Mouse (Mus musculus) liver, embryonic 13.5 days (tissue): Measurements from ENCODE around the gene Ptprs. TPM values are rescaled to one million over a fixed set of nuclear protein-coding genes. Genes with fewer than 3 reads are reported as not detected.

Source experiments
- ATAC-seq: fragments of 200-750 bp; cut with Nextera tagmentation; 2 replicates; pipeline ENCODE4 v1.8.0; 2017; ENCODE audit warnings: low read depth, mild to moderate bottlenecking, moderate number of reproducible peaks, moderate library complexity
- DNase-seq: peaks from one replicate; pipeline ENCODE4 v3.0.0; 2022
- H3K27ac ChIP-seq: fragments of 300-500 bp; sonication (generic); 2 replicates; pipeline ENCODE4 v1.5.1; 2015; ENCODE audit warnings: moderate library complexity, mild to moderate bottlenecking, inconsistent platforms
- H3K27me3 ChIP-seq: fragments of 300-500 bp; sonication (generic); 2 replicates; pipeline ENCODE4 v1.6.1; 2015; ENCODE audit warnings: mild to moderate bottlenecking, inconsistent platforms
- H3K36me3 ChIP-seq: fragments of 300-500 bp; sonication (generic); 2 replicates; pipeline ENCODE4 v1.6.1; 2015; ENCODE audit warnings: mild to moderate bottlenecking, inconsistent platforms
- H3K4me1 ChIP-seq: fragments of 300-500 bp; sonication (generic); replicated peaks from 2 replicates; pipeline ENCODE4 v1.6.1; 2015; ENCODE audit warnings: inconsistent platforms
- H3K4me2 ChIP-seq: fragments of 300-500 bp; sonication (generic); 2 replicates; pipeline ENCODE4 v1.6.1; 2015; ENCODE audit warnings: inconsistent platforms, mild to moderate bottlenecking, moderate library complexity
- H3K4me3 ChIP-seq: fragments of 300-500 bp; sonication (generic); replicated peaks from 2 replicates; pipeline ENCODE4 v1.5.1; 2015; ENCODE audit warnings: mild to moderate bottlenecking, inconsistent platforms
- H3K9ac ChIP-seq: fragments of 300-500 bp; sonication (generic); 2 replicates; pipeline ENCODE4 v1.6.1; 2015; ENCODE audit warnings: mild to moderate bottlenecking, inconsistent platforms
- H3K9me3 ChIP-seq: fragments of 300-500 bp; sonication (generic); replicated peaks from 2 replicates; pipeline ENCODE4 v1.6.1; 2016; ENCODE audit warnings: inconsistent platforms
- WGBS: fragments of 180-500 bp; shearing (Covaris S2); methylation state at CpG from one replicate; pipeline ENCODE4 v1.1.7; 2015; ENCODE audit not compliant: insufficient replicate concordance; 5-methylcytosine and 5-hydroxymethylcytosine counted together
- polyA plus RNA-seq: library from polyadenylated mRNA; unstranded; fragments of >200 nt; fragmentation: Nextera tagmentation; extraction: Ambion mirVana; gene quantifications from 2 replicates; pipeline ENCODE4 v1.2.1, GENCODE M21; 2015

The Ptprs gene
- polyA plus RNA-seq, 1 experiment from 2014 or later: 6.2 TPM

- no peak overlapping the region for H3K27ac ChIP-seq
- no peaks in the 10 kb centered on the region for H3K27me3 ChIP-seq
- H3K36me3 ChIP-seq: peaks cover 69% of the 10 kb centered on the region
- no peaks in the 10 kb centered on the region for H3K4me1 ChIP-seq
- H3K9ac ChIP-seq: no peak overlapping the region
- no peak for DNase-seq
- ATAC-seq: no peak
- H3K4me3 ChIP-seq: no peak overlapping the region
- no peaks in the 10 kb centered on the region for H3K9me3 ChIP-seq
- 77% methylated on average over 12 of the region's 12 CpGs for WGBS
- no peak overlapping the region for H3K4me2 ChIP-seq
Observed at GRCm38 (mm10) chr17:56418304-56418703, 58.0 kb downstream of the Ptprs start.

- H3K36me3 ChIP-seq: peaks cover 64% of the 10 kb centered on the region
- H3K4me1 ChIP-seq: peaks cover 5% of the 10 kb centered on the region
- H3K4me3 ChIP-seq: no peak overlapping the region
- ATAC-seq (no peak), DNase-seq (no peak)
- no peak overlapping the region for H3K27ac ChIP-seq
- 80% methylated on average over 9 of the region's 9 CpGs for WGBS
- no peaks in the 10 kb centered on the region for H3K9me3 ChIP-seq
- H3K9ac ChIP-seq: no peak overlapping the region
- H3K27me3 ChIP-seq: no peaks in the 10 kb centered on the region
- H3K4me2 ChIP-seq: no peak overlapping the region
Observed at GRCm38 (mm10) chr17:56414785-56415184, 61.5 kb downstream of the Ptprs start.

DNA sequence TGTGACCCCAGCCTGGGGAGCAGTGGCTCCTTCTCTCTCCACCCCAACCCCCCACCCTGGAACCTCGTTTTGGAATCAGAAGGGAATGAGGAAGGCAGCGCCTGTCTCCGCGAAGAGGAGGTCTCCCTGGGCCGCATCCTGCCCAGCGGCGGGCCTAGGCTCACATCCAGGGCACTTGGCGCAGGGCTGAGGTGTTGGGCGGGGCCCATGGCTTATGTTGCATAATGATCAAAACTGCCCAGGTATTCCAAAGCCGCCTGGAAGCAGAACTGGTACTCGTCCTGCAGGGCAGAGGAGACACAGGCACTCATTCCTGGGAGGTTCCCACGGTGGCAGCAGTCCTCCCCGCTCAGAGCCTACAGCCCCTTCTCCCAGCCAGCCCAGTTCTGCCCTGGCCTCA is 63.2 kb downstream of the Ptprs start:
- H3K4me3 ChIP-seq: no peak overlapping the region
- no peaks in the 10 kb centered on the region for H3K27me3 ChIP-seq
- no peak overlapping the region for H3K9ac ChIP-seq
- DNase-seq (no peak), ATAC-seq (no peak)
- no peak overlapping the region for H3K4me2 ChIP-seq
- peaks cover 10% of the 10 kb centered on the region for H3K4me1 ChIP-seq
- H3K9me3 ChIP-seq: no peaks in the 10 kb centered on the region
- WGBS: 67% methylated on average over 13 of the region's 13 CpGs
- H3K27ac ChIP-seq: no peak overlapping the region
- peaks cover 49% of the 10 kb centered on the region for H3K36me3 ChIP-seq

DNA sequence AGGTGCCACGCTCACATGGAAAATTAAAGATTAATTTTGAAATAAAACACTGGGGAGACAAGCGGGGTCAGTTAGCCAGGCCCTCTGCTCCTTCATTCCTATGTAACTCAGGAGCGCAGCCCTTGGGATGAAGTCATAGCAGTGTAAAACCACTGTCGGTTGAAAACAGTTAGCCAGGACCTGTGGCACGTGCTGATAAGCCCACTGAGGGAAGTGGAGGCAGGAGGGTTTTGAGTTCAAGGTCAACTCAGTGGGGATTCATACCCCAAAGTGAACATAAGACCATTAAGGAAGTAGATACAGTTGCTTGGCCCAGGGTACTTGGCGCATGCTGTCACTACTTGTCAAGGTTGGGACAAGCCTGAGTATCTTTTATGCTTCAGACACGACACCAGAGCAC is 64.8 kb downstream of the Ptprs start:
- H3K4me3 ChIP-seq: no peak overlapping the region
- 47% methylated on average over 7 of the region's 7 CpGs for WGBS
- no peaks in the 10 kb centered on the region for H3K27me3 ChIP-seq
- H3K9me3 ChIP-seq: no peaks in the 10 kb centered on the region
- no peak for DNase-seq
- no peak for ATAC-seq
- H3K4me2 ChIP-seq: no peak overlapping the region
- H3K27ac ChIP-seq: no peak overlapping the region
- no peak overlapping the region for H3K9ac ChIP-seq
- peaks cover 24% of the 10 kb centered on the region for H3K4me1 ChIP-seq
- peaks cover 37% of the 10 kb centered on the region for H3K36me3 ChIP-seq

DNA sequence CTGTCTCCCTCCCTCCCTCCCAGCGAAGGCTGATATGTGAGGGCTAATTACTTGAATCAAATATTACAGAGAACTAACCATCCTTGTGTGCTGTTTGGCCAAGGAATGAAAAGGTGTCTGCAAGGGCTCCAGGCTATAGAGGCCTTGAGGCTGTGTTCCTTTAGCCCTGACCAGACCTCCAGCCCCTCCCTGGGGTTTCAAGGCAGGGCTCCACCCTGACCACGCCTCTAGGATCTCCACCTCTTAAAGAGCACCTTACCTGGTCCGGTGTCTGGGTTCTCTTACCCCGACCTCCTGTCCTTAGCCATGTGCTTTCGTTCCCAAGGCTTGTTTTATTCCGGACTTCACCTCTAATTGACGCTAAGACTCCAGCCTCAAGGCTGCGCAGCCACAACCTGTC is 66.5 kb downstream of the Ptprs start:
- Histone ChIP-seq H3K27me3 (no peaks in the 10 kb centered on the region), H3K4me3 (no peak overlapping the region), H3K9ac (no peak overlapping the region), H3K4me2 (no peak overlapping the region), H3K27ac (no peak overlapping the region), H3K4me1 (peaks cover 31% of the 10 kb centered on the region), H3K36me3 (peaks cover 30% of the 10 kb centered on the region), H3K9me3 (no peaks in the 10 kb centered on the region)
- DNase-seq (no peak), ATAC-seq (no peak)
- 32% methylated on average over 8 of the region's 8 CpGs for WGBS

- Histone ChIP-seq H3K27ac (no peak overlapping the region), H3K9ac (no peak overlapping the region), H3K9me3 (no peaks in the 10 kb centered on the region), H3K4me3 (no peak overlapping the region), H3K4me2 (no peak overlapping the region), H3K27me3 (no peaks in the 10 kb centered on the region), H3K4me1 (peaks cover 31% of the 10 kb centered on the region), H3K36me3 (peaks cover 24% of the 10 kb centered on the region)
- no peak for ATAC-seq
- WGBS: 43% methylated on average over 13 of the region's 13 CpGs
- DNase-seq: no peak
Observed at GRCm38 (mm10) chr17:56408965-56409625, 67.2 kb downstream of the Ptprs start.

DNA sequence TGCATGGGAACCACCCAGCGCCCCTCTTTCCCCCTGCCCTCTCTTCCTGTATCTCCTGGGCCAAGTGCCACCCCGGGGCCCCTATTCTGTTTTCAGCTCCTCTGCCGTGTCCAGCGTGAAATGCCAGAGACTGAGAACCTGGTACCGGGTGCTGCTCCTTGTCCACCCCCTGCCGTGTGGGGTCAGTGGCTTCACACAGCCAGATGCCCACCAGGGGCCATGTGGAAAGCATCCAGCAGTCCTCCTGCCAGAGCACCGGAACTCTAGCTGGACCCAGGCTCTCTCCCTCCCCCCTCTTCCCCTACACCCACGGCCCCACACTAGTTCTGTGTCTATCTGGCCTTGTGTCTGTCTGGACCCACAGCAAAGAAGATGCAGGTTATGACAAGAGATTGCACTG is 68.9 kb downstream of the Ptprs start:
- no peak overlapping the region for H3K4me3 ChIP-seq
- H3K27me3 ChIP-seq: no peaks in the 10 kb centered on the region
- no peak for DNase-seq
- H3K4me2 ChIP-seq: no peak overlapping the region
- H3K4me1 ChIP-seq: peaks cover 31% of the 10 kb centered on the region
- H3K9ac ChIP-seq: no peak overlapping the region
- no peak overlapping the region for H3K27ac ChIP-seq
- H3K36me3 ChIP-seq: peaks cover 19% of the 10 kb centered on the region
- WGBS: 59% methylated on average over 8 of the region's 8 CpGs
- no peak for ATAC-seq
- no peaks in the 10 kb centered on the region for H3K9me3 ChIP-seq

DNA sequence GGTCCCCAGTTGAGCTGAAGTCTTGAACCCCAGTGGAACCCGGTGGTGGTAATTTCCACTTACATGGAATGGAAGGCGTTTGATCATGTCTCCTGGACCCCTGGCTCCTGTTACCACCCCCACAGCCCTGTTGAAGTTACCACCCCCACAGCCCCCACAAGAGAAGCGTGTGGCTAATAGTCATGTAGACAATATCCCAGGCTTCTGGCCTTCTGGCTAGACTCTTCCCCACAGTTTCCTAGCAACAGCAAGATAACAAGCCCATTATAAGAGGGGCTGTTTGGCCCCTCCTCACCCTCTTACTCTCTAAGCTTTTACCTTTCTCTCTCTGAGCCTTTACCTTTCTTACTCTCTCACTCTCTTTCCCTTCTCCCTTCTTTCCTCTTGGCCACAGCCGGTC is 69.4 kb downstream of the Ptprs start:
- peaks cover 31% of the 10 kb centered on the region for H3K4me1 ChIP-seq
- ATAC-seq (no peak), DNase-seq (no peak)
- H3K36me3 ChIP-seq: peaks cover 18% of the 10 kb centered on the region
- no peaks in the 10 kb centered on the region for H3K9me3 ChIP-seq
- no peak overlapping the region for H3K9ac ChIP-seq
- H3K27ac ChIP-seq: no peak overlapping the region
- no peak overlapping the region for H3K4me3 ChIP-seq
- WGBS: 60% methylated on average over 4 of the region's 4 CpGs
- no peak overlapping the region for H3K4me2 ChIP-seq
- no peaks in the 10 kb centered on the region for H3K27me3 ChIP-seq

- WGBS: 46% methylated on average over 14 of the region's 14 CpGs
- no peak overlapping the region for H3K9ac ChIP-seq
- no peaks in the 10 kb centered on the region for H3K27me3 ChIP-seq
- peaks cover 31% of the 10 kb centered on the region for H3K4me1 ChIP-seq
- no peak for DNase-seq
- no peak overlapping the region for H3K4me3 ChIP-seq
- peak overlapping the region; percentile 25 for H3K27ac ChIP-seq
- peaks cover 24% of the 10 kb centered on the region for H3K36me3 ChIP-seq
- no peaks in the 10 kb centered on the region for H3K9me3 ChIP-seq
- ATAC-seq: no peak
- no peak overlapping the region for H3K4me2 ChIP-seq
Observed at GRCm38 (mm10) chr17:56405856-56406840, 70.1 kb downstream of the Ptprs start.

DNA sequence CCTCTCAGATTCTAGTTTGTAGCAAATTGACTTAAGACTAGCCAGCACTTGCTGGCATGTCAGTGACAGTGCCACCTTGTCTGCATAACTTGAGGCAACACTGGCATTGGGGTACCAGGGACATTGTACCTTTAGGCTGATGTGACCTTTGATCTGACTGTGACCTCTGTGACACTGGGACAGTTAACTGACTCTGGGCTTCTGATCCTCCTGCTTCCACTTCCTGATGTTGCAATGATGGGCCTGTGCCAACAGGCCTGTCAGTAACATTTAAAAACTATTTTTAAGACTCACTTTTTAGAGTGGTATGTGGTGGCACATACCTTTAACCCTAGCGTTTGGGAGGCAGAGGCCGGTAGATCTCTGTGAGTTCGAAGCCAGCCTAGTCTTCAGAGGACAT is 70.9 kb downstream of the Ptprs start:
- Histone ChIP-seq H3K27ac (peak overlapping the region; percentile 25), H3K36me3 (peaks cover 27% of the 10 kb centered on the region), H3K4me1 (peaks cover 31% of the 10 kb centered on the region), H3K4me2 (no peak overlapping the region), H3K27me3 (no peaks in the 10 kb centered on the region), H3K9me3 (no peaks in the 10 kb centered on the region), H3K9ac (no peak overlapping the region), H3K4me3 (no peak overlapping the region)
- DNase-seq (no peak), ATAC-seq (0 out of 2 replicates have a peak, but pooled peaks have one; percentile 14)
- 74% methylated on average over 3 of the region's 3 CpGs for WGBS

DNA sequence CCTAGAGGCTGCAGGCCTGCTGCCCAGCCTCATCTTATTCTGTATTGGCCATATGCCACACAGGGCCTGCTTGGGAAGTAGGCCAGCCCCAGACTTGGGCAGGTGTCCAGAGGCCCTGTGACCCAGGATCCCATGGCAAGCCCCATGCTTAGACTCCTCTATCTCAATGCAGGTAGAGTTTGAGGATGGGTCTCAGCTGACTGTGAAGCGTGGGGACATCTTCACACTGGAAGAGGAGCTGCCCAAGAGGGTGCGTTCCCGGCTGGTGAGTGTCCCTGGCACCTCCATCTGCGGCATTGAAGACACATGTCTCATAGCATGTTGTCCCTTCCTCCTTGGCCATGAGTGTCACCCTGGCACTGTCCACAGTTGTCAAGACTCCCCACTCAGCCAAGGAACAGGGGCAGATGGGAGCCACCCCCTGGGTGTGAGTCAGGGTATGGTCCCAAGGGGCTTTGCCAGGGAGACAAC is 75.2 kb downstream of the Ptprs start:
- H3K9me3 ChIP-seq: no peaks in the 10 kb centered on the region
- DNase-seq (no peak), ATAC-seq (no peak)
- 0 out of 2 replicates have a peak, but pooled peaks cover 5% of the 10 kb centered on the region for H3K4me1 ChIP-seq
- H3K4me2 ChIP-seq: no peak overlapping the region
- no peak overlapping the region for H3K4me3 ChIP-seq
- H3K27ac ChIP-seq: no peak overlapping the region
- no peak overlapping the region for H3K9ac ChIP-seq
- H3K27me3 ChIP-seq: no peaks in the 10 kb centered on the region
- 91% methylated on average over 4 of the region's 4 CpGs for WGBS
- peaks cover 64% of the 10 kb centered on the region for H3K36me3 ChIP-seq
